Mouse (Mus musculus): Measurements from ENCODE around the gene Gmcl1.

Gmcl1 gene

DNA sequence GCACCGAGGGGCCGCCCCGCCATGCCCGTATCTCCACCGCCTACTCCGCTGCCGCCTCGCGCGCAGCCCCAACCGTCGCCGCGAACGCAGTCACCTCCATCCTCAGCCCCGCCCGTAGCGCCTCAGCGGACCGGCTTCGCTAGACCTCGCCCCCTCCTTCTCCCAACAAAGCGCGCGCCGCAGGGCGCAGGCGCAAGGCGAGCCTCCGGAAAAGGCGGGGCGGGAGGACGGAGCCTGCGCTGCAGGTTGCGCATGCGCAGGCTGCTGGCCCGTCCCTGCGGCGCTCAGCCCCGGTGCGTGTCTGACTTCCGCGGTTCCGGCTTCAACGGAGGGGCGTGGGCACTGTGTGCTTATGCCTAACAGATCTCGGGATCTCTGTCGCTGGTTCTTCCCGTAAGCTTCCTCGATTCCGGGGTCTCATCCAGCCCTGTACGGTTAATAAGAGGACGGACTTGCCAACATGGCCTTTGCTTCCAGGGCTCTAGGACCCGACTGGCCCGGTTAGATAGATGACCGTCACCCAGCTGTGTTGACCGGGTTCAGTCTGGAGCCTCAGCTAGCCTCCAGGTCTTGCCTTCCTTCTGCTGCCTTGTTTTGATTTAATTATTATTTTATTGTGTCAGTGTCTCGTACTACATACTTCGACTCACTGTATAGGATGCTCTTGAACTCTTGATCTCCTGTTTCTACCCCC is at the start of gene Gmcl1:
Gmcl1 (minus strand) TSS at position 201 of the 694 bp plus-strand sequence.
- TF ChIP-seq GATA4 (IDR thresholded peaks at IDR 0.05; ENCODE audit: insufficient replicate concordance, low read length): peak; percentile 5; the same call in 1 of the 2 replicates

DNA sequence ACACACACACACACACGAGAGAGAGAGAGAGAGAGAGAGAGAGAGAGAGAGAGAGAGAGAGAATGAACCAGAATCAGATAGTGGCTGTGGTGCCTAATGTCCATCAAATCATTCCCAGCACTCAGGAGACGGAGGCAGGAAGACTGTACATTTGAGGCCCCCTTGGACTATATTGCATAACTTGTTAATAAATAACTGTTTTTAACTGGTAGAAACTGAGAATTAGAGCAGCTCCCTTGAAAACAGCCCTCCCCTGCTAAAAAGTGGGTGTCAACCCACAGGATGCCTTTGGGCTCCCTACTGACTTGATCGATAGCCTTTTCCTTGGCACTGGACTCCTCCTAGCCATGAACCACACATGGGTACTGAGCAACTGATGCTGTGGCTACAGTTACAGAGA is 49.2 kb upstream of the Gmcl1 start:
- no peak for TF ChIP-seq GATA4 (IDR thresholded peaks at IDR 0.05; ENCODE audit: insufficient replicate concordance, low read length)

DNA sequence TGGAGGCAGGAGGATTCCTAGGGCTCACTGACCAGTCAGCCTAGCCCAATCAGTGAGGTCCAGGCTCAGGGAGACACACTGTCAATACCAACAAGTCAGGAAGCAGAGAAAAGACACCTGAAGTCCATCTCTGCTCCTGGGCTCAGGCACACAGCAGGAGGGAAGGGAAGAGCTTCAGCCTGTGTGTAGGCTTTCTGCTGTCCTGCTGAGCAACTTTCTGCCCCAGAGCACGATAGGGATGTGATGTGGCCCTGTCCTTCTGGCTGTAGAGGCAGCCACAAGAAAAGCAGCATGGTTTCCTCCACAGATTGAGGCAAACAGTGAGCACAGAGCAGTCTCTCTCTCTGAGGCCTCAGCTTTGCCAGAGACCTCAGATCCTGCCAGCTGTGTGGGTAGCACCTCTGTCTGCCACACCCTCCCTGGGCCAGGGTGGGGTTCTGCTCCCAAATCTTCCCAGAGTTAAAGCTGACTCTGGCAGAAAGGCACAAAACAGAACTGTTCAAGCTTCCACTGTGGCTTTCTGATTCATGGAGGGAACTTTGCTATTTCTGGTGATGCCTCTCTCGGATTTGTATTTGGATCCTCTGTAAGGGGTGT is 48.3 kb upstream of the Gmcl1 start:
- TF ChIP-seq GATA4 (IDR thresholded peaks at IDR 0.05; ENCODE audit: insufficient replicate concordance, low read length): no peak

DNA sequence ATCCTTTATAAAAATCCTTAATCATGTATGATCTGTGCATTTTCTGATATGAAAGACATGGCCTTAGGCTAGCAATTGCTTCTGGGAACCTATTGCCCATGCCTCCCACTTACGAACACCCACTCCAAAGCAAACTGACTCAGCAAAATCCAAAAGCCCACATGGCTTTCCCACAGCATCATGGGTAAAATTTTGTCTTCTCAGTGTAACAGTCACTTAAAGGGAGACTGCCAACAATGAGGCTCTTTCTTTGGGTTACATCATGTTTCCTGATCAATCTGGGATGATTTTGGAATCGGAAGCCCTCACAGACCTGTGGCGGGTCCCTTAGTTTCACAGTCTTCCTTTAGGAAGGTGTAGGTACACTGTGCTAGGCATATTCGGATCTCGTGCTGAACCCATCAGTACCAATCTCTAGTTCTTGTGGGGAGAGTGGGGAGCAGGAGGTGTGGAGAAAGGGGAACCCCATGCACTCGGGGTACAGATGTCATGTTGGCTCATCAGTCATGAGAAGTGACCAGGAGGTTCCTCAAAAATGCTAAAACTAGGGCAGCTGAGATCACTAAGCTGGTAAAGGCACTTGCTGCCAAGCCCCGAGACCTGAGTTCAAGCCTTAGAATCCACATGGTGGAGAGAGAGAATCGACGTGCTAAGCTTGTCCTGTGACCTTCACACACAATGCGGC is 45.9 kb upstream of the Gmcl1 start:
- no peak for TF ChIP-seq GATA4 (IDR thresholded peaks at IDR 0.05; ENCODE audit: insufficient replicate concordance, low read length)

DNA sequence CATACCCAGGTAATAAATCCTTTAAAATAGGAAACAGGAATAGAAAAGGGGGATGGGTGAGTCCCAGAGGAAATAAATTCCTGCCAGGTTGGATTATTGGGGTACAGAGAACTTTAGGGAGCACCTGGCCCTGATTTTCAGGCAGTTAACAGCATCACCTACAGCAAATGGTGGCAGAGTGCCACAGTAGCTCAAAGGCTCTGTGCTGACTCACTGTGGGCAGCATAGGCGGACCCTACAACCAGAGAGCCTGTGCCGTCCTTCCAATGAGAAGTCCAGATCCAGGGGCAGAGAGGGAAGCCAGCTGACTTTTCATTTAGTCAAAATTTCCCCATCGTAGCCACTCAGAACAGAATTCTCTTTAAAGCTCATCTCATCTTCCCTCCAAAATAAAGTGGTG is 44.0 kb upstream of the Gmcl1 start:
- TF ChIP-seq GATA4 (IDR thresholded peaks at IDR 0.05; ENCODE audit: insufficient replicate concordance, low read length): no peak

DNA sequence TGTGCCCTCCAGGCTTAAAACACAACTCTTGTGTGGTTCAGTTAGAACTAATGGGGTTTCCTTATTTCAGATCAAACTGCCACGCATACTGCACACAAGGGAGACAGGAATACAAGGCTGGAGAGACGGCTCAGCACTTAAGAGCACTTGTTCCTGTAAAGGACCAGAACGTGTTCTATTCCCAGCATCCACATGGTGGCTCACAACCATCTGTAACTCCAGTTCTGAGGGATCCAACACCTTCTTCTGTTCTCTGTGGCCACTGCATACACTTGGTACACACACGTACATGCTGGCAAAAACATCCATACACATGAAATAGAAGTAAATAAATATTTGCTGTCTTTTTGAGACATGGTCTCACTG is 43.5 kb upstream of the Gmcl1 start:
- TF ChIP-seq GATA4 (IDR thresholded peaks at IDR 0.05; ENCODE audit: insufficient replicate concordance, low read length): no peak

DNA sequence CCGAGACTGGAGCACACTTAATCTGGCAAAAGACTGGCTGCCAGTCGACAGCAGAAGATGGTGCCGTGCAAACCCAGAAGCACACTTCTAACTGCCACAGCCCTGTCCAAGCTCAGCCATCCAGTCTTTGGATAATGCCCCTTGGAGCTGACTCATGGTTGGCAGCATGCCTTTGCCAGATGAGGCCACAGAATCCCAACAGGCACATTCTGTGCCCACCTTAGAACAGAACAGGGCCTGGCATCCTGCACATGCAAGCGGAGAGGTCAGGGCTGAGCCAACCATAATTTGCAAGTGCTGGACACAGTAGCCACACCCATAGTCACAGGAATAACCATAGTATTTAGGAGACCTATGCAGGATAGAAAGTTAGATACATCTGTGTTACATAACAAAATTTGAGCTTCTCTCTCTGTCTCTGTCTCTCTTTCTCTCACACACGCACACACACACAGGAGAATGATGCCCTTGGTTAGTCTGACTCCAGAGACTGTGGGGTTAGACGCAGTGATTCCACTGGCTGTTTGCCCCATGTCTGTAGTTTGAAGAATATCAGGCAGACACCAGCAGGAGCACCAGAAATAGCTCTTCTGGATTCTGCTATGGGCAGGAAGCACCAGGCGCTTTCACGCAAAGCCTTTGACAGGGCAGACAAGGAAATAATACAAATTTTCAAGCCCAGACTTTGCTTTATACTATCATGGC is 43.0 kb upstream of the Gmcl1 start:
- no peak for TF ChIP-seq GATA4 (IDR thresholded peaks at IDR 0.05; ENCODE audit: insufficient replicate concordance, low read length)

DNA sequence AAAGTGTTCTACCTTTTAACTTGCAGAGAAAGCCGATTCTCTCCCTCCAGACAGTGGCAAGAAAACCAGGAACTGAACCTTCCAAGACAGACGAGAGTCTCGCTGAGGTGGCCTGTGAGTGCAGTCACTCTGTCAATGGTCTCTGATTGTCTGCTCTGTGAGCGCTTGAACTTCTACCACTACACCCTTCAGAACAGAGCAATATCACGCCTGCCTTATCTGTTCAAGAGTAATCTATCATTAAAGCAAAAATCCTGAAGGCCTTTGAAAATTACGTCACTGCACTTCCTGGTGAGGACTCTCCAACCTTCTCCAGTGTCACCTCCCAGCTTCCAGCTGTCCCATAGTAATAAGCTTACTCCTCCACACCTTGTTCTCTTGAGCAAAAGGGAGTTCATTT is 41.8 kb upstream of the Gmcl1 start:
- TF ChIP-seq GATA4 (IDR thresholded peaks at IDR 0.05; ENCODE audit: insufficient replicate concordance, low read length): no peak

DNA sequence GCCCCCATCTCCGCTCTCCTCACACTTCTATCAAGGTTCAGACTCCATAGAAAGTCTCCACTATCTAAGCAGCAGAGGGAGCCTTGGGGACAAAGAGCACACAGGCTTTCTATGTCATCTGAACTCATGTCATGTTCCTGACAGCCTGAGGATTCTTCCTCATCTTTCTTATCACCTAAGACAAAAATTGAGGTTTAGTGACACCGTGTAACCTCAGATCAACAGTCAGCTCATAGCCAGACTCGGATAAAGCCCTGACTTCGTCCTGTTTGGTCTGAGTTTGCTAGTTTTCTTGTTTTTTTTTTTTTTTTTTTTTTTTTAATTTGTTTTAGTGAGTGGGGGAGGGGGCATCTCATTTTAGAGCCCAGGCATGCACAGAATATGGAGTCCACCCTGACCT is 40.6 kb upstream of the Gmcl1 start:
- no peak for TF ChIP-seq GATA4 (IDR thresholded peaks at IDR 0.05; ENCODE audit: insufficient replicate concordance, low read length)

DNA sequence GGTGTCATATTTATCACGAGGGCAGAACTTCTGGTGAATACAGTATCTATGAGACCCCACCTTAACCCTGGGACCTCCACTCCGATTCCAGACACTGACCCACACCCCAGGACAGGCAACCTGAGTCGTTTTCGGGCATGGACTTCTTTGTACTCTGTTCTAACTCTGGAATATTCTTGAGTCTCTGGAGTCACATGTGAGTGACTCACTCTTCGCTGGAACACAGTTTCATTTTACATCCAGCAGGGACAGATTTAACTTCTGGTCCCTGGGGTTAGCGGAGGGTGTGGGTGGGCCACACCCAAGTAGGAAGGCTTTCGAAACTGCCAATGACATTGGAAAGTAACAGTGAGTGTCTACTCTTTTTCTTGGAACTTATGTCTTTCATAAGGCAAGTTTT is 39.4 kb upstream of the Gmcl1 start:
- TF ChIP-seq GATA4 (IDR thresholded peaks at IDR 0.05; ENCODE audit: insufficient replicate concordance, low read length): no peak

DNA sequence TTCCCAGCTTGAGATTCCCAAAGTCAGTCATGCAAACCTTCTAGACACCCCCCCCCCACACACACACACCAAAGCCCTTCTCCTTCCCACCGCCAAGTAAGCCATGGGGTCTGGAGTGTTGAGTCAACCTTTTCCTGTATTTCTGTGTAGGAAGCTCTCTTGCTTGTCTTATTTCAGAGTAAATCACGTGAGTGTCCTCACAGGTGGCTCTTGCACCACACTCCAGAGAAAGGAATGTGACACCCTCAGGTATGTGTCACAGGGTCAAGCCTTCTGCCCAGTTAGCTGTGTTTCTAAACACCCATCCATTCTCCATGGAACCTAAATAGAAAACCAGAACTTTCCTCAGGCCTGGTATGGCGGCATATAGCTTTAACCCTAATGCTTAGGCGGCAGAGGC is 35.8 kb upstream of the Gmcl1 start:
- TF ChIP-seq GATA4 (IDR thresholded peaks at IDR 0.05; ENCODE audit: insufficient replicate concordance, low read length): no peak

DNA sequence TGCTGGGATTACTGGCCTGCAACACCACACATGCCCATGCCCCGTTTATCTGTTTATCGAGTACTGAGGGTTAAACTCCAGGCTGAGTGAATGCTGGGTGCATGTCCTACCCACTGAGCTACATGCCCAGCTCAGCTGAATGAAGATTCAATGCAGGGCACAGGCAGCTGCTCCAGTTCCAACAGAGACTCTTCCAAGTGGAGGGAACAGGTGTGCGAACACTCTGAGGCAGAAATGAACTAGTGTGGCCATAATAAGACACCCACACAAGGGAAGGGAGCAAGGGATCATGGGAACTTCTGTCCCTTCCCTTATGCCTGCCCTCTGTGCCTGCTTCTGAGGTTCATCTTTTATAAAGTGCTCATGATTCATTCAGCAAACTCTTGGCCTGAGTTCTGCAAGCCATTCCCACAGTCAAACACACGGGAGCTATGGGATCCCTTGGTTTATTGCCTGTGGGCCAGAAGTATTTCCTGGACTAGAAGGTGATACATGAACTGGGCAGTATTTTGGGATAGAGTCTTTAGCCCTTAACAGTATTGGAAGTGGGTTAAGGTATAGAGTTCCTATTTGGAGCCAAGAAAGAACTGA is 35.1 kb upstream of the Gmcl1 start:
- no peak for TF ChIP-seq GATA4 (IDR thresholded peaks at IDR 0.05; ENCODE audit: insufficient replicate concordance, low read length)

DNA sequence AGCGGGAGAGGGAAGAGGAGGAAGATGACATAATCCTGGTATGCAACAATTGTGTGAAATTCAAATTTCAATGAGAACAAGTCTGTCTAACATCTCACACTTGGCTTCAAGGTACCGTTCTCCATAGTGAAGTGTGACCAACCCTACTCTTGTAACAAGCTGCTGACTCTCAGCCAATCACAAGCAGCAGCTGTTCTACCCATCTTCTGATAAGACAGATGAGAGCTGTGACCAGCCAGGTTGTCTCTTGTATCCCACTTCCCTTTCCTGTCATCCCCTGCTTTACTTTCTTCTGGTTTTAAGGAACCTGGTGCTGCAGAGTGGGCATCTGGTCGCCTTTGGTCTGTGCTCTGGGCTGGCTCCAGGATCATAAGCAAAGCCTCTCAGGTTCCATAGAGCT is 34.3 kb upstream of the Gmcl1 start:
- no peak for TF ChIP-seq GATA4 (IDR thresholded peaks at IDR 0.05; ENCODE audit: insufficient replicate concordance, low read length)

DNA sequence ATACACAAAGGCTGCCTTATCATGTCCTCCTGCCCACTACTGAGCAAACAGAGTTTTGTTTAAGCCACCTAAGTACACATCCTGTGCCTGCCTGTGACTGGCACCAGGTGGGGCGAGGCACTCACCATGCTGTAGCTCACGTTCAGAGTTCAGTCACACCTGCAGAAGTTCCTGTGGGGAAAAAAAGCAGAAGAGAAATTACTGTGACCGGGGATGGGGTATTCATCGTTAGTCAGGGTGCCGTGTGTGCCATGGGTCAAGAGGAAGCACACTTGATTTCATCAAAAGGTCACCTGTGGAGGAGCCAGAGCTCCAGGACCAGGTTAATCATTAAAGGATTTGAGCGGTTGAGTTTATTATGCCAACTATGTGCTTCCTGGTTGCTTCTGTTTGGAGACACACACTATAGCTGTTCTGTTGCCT is 32.5 kb upstream of the Gmcl1 start:
- no peak for TF ChIP-seq GATA4 (IDR thresholded peaks at IDR 0.05; ENCODE audit: insufficient replicate concordance, low read length)

DNA sequence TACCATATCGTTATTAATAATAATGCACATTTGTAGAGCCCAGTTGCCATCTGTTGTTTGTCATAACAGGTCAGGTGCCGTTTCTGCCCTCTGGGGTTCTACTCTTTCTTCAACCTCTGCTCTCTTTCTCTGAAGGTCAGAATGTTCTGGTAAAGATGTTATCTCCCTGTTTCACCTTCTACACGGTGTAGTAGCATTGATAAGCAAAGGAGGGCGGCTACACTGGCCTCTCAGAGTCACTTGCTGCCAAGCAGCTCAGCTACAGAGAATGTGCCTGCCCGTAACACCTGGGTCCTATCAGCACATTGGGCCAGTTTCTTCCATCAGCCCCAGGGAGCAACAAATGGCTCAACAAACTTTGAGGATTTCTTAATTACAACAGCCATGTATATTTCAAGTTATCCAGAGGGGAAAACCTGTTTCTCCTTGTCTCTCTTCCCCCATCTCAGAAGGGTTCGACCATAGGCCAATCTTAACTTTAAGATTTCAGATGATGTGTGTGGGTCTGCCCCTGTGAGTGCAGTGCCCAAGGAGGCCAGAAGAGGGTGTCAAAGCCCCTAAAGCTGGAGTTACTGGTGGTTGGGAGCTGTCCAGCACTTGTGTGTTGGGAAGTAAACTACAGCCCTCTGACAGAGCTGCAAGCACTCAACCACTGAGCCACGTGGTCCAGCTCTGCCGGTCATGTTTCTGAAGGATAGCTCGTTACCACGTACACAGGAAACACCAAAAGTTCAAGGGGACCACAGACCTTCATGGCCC is 21.1 kb upstream of the Gmcl1 start:
- no peak for TF ChIP-seq GATA4 (IDR thresholded peaks at IDR 0.05; ENCODE audit: insufficient replicate concordance, low read length)
